Mouse (Mus musculus): ENCODE data around the gene Stx1a.

DNA sequence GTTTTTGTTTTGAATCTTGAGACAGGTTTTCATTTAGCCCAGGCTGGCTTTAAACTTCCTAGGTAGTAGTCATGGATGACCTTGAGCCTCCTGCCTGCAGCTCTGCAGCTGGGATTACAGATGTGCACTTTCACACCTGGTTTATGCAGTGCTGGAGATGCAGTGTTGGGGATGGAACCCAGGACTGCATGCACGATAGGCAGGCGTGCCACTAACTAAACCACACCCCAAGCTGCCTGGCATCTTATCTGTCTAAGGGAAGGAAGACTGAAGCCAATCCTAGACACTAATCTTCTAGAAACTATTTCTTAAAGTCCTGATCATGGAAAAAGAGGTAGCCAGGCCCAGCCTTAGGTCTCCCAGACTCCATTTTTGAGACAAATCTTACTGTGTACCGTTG, 47.2 kb downstream of the Stx1a start:
- no peak for TF ChIP-seq CTCF (IDR thresholded peaks at IDR 0.05)
- TF ChIP-seq POLR2A (IDR thresholded peaks at IDR 0.05; ENCODE audit: insufficient read depth, low read depth, low read length): no peak
